Mouse (Mus musculus): Measurements from ENCODE around the gene Mcts2.

- TF ChIP-seq POLR2A (IDR thresholded peaks at IDR 0.05; ENCODE audit: borderline replicate concordance, insufficient read depth, low read length) (no peak), CTCF (IDR thresholded peaks at IDR 0.05; ENCODE audit: borderline replicate concordance, insufficient read depth, low read depth, low read length) (no peak)
Observed at GRCm38 (mm10) chr2:152724332-152724723, 37.5 kb downstream of the Mcts2 start.
